Mouse (Mus musculus): ENCODE results near the gene Prr29.
"Not testable (repeated sequence)": the region's sequence is repeated elsewhere in the genome, so short reads cannot be mapped to it uniquely, and the experiment has no call there.

Gene Prr29

GRCm38 (mm10) chr11:106365366-106365765 is at the start of gene Prr29:
TSS of gene Prr29 (plus strand) at chr11:106365472.
- no peak for DNase-seq

- DNase-seq = no peak
Observed at GRCm38 (mm10) chr11:106316416-106316815, 48.9 kb upstream of the Prr29 start.

- DNase-seq = peak; percentile 57 to 71
Observed at GRCm38 (mm10) chr11:106317801-106318200, 47.5 kb upstream of the Prr29 start.

- peak; percentile 32 to 42 for DNase-seq
Observed at GRCm38 (mm10) chr11:106318406-106319366, 46.6 kb upstream of the Prr29 start.

- no peak for DNase-seq
Observed at GRCm38 (mm10) chr11:106324858-106325257, 40.4 kb upstream of the Prr29 start.

GRCm38 (mm10) chr11:106325566-106326206 is 39.6 kb upstream of the Prr29 start:
- peak; percentile 75 to 76 for DNase-seq

GRCm38 (mm10) chr11:106326475-106326874 is 38.8 kb upstream of the Prr29 start:
- DNase-seq = no peak

- DNase-seq = no peak
Observed at GRCm38 (mm10) chr11:106328521-106328920, 36.8 kb upstream of the Prr29 start.

- no peak for DNase-seq
Observed at GRCm38 (mm10) chr11:106329128-106329527, 36.1 kb upstream of the Prr29 start.

- peak; percentile 59 to 64 for DNase-seq
Observed at GRCm38 (mm10) chr11:106329682-106330081, 35.6 kb upstream of the Prr29 start.

- no peak for DNase-seq
Observed at GRCm38 (mm10) chr11:106332458-106332857, 32.8 kb upstream of the Prr29 start.

GRCm38 (mm10) chr11:106334066-106334465 is 31.2 kb upstream of the Prr29 start:
- DNase-seq = no peak

- DNase-seq = no peak
Observed at GRCm38 (mm10) chr11:106338029-106338428, 27.2 kb upstream of the Prr29 start.

GRCm38 (mm10) chr11:106338870-106339269 is 26.4 kb upstream of the Prr29 start:
- DNase-seq = no peak

GRCm38 (mm10) chr11:106339323-106339722 is 25.9 kb upstream of the Prr29 start:
- DNase-seq = not testable (repeated sequence)

- no peak for DNase-seq
Observed at GRCm38 (mm10) chr11:106340990-106341520, 24.2 kb upstream of the Prr29 start.

GRCm38 (mm10) chr11:106344910-106345309 is 20.4 kb upstream of the Prr29 start:
- no peak for DNase-seq

- no peak for DNase-seq
Observed at GRCm38 (mm10) chr11:106349772-106350171, 15.5 kb upstream of the Prr29 start.

- no peak for DNase-seq
Observed at GRCm38 (mm10) chr11:106350853-106351252, 14.4 kb upstream of the Prr29 start.

GRCm38 (mm10) chr11:106351253-106351652 is 14.0 kb upstream of the Prr29 start:
- no peak for DNase-seq

- no peak for DNase-seq
Observed at GRCm38 (mm10) chr11:106351941-106352340, 13.3 kb upstream of the Prr29 start.

GRCm38 (mm10) chr11:106353188-106353587 is 12.1 kb upstream of the Prr29 start, which contains the start of gene Scn4a:
TSS of gene Scn4a (minus strand) at chr11:106353288.
- no peak for DNase-seq

GRCm38 (mm10) chr11:106354181-106354580 is 11.1 kb upstream of the Prr29 start:
- no peak for DNase-seq
